Mouse (Mus musculus) C2C12 (cell line): Measurements from ENCODE around the gene Bad.

ENCODE experiments used
- CEBPB ChIP-seq: IDR thresholded peaks from one replicate; pipeline ENCODE4 v1.6.1; 2011; ENCODE audit warnings: low read depth, mild to moderate bottlenecking, control low read depth, moderate library complexity
- CTCF ChIP-seq: IDR thresholded peaks from one replicate; pipeline ENCODE4 v1.5.1; 2011; ENCODE audit not compliant: control insufficient read depth, insufficient read depth, insufficient read length
- MAX ChIP-seq: IDR thresholded peaks from one replicate; pipeline ENCODE4 v1.6.1; 2011; ENCODE audit warnings: mild to moderate bottlenecking, control low read depth
- USF1 ChIP-seq: IDR thresholded peaks from one replicate; pipeline ENCODE4 v1.6.1; 2011; ENCODE audit warnings: low read depth, mild to moderate bottlenecking, control low read depth, moderate library complexity

DNA sequence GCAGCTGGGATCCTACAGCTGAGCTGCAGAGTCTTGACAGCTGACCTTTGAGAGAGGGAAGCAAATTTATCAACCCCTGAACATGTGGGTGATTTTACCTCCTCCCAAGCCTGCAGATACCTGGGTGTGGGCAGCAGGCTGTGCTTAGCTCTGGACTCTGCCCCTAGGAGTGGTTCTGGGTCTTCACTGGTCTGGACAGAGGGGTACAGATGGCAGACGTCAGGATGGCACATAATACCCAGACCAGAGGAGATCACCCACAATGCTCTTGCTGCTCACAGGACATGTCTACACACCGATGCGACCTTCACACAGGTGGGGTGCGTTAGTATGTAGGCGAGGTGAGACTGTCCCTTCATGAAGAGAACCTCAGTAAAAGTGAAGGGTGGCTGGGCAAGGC is 7.9 kb downstream of the Bad start:
- no peak for TF ChIP-seq CTCF
- no peak for TF ChIP-seq USF1
- TF ChIP-seq MAX, result no peak
- TF ChIP-seq CEBPB, result no peak
